Mouse (Mus musculus) cerebellum, adult 11-12 months (tissue): ENCODE results near the gene Aldh3b2.

Source experiments
- DNase-seq: peaks from one replicate; pipeline ENCODE4 v3.0.0; 2022

The Aldh3b2 gene

DNA sequence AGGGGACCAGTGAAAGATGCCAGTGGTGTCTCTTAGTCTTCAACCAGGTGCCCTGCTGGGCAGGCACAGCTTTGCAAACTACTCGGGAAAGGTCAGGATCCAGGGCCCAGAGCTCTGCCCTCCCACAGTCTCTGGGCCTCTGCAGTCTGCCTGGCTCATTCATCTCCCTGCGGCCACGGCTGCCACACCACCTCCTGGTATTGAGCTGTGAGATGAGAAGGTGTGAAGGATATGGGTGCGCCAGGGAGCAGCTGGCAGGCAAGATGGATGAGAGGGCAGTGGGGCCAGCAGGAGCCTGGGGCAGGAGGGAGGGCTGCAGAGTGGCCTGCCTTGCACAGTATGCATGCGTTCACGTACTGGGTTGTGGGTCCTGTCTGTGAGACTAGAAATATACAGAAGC, 18.7 kb downstream of the Aldh3b2 start:
- no peak for DNase-seq

DNA sequence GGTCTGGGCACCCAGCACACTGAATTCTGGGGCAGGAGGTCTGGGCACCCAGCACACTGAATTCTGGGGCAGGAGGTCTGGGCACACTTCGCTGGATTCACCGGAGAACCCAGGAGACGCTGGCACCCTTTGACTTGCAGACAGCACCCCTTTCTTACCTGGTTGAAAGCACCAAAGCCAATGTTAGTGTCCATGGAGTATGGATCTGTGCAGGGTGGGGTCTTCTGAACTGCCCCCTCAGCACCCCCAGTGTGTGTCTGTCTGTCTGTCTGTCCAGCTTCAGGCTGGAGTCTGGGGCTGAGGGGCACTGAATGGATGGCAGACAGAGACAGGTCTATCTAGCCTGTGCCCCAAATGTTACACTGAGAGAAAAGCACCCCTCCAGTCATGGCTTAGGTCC, 19.4 kb downstream of the Aldh3b2 start:
- DNase-seq, result no peak

DNA sequence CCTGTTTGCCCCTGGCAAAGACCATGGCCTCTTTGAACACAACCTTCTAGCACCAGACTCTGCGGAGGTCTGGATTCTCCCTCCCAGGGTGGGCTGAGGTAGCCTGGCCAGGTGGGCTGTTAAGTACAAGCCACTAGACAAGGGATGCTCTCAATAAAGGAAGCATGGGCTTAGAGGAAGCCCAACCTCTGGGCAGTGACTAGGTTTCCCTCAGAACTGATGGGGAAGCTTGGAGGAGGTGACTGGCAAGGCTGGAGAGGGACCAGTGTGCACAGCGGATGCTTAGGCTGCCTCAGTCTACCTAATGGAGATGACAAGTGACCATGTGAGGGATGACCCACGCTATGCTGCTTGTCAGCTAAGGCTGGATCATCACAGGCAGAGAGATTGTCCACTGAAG, 19.8 kb downstream of the Aldh3b2 start:
- no peak for DNase-seq

DNA sequence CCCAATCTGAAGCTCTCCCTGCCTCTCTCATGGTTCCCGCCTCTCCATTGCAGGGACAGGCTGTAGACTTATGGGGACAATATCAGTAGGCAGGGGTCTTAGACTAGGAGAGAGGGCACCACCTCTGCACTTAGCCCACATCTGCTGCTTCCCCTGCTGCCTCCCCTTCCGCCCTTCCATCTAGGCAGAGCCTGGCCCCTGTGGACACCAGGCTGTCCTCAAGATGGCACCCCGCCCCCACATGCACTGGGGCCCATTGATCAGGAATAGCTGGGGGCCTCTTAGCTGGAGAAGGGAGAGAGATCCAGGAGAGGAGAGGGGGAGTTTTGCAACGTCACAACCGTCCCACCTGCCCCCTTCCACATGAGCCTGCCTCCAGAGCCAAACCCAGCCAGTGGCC, 20.3 kb downstream of the Aldh3b2 start, which contains the start of gene Tbx10:
Tbx10 (plus strand) TSS at position 337 of the 400 bp plus-strand sequence.
- no peak for DNase-seq

DNA sequence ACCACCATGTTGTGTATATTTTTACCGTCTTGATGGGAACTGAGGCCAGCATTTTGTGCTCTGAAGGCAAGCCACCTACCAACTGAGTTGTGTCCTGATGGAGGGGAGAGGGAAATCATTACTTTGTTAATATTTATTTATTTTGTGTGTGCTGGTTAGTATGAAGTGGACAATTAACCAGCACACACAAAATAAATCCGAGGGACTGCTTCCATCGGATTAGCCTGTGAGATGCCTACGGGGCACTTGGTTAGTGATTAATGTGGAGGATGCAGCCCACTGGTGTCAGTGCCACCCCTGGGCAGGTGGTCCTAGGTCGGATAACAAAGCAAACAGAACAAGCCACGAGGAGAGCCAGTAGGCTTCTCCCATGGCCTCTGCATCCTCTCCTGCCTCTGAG, 22.8 kb downstream of the Aldh3b2 start:
- DNase-seq, result no peak

DNA sequence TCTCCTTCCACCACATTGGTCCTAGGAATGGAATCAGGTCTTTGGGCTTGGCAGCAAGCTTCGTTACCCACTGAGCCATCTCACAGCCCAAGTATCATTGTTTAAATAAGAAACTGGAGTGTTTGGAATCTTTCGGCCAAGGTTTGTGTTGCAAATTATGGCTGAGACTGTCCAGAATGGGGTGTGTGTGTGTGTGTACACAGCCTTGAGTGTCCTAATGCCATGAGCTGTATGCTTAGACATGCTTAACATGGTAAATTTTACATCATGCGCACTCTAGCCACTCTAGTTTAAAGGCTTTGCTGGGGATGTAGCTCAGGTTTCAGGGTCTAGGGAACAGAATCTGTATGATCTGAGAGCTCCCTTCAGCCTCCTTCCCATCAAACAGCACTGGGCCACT, 23.4 kb downstream of the Aldh3b2 start:
- no peak for DNase-seq

DNA sequence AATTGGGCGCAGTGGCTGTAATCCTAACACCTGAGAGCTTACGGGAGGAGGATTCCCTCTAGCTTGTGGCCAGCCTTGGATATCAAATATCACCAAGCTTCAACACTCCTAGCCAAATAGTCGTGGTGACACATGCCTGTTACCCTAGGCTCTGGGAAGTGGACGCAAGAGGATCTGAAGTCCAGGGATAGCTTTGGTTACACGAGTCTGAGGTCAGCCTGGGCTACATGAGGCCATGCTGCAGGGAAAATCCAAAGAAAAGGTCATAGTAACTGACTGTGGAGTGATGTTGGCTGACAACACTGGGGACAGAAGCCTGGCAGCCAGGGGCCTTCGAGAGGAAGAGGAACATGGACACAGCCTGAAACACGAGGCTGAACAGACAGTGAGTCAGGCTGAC, 24.0 kb downstream of the Aldh3b2 start:
- DNase-seq, result no peak

DNA sequence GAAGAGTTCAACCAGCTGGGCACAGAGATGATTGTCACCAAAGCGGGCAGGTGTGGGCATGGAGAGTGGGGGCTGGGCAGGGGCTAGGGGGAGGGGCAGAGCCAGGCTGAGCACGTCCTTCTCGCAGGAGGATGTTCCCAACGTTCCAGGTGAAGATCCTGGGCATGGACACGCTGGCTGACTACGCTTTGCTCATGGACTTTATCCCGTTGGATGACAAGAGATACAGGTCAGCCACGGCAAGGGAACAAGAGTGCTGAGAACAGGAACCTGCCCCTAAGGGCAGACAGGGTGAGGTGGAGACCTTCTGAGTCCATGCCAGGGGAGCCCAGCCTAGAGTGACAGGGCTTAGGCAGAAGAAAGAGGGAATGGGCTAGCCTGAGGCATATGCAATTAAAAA, 24.6 kb downstream of the Aldh3b2 start:
- no peak for DNase-seq

DNA sequence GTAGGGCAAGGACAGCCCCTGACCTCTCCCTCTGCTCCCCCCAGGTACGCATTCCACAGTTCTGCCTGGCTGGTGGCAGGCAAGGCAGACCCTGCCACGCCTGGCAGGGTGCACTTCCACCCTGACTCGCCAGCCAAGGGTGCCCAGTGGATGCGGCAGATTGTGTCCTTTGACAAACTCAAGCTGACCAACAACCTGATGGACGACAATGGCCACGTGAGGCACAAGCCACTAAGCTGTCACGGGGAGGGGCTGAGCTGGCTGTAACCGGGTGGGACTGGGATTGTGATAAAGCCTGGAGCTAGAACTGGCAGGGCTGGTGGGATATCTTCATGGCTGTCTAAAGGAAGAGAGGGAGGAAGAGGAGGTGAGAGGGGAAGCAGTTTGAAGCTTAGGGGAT, 25.1 kb downstream of the Aldh3b2 start:
- DNase-seq, result no peak

DNA sequence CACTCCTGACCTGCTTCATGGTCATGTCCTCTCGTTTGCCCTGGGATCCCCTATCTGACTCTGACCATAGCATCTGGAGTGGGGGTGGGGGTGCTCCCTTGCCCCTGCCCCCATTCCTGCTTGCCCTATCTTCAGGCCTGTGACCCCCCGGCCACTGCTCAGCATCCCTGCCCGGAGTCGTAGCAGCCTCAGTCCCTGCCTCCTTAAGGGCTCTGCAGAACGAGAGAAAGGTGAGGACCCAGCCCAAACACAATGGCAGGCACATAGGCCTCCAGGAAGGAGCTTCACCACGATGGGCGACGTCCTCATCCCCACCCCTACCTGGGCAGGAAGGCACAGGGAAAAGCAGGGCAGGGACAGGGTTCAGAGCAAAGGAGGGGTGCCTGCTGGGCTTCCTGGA, 26.2 kb downstream of the Aldh3b2 start:
- no peak for DNase-seq

DNA sequence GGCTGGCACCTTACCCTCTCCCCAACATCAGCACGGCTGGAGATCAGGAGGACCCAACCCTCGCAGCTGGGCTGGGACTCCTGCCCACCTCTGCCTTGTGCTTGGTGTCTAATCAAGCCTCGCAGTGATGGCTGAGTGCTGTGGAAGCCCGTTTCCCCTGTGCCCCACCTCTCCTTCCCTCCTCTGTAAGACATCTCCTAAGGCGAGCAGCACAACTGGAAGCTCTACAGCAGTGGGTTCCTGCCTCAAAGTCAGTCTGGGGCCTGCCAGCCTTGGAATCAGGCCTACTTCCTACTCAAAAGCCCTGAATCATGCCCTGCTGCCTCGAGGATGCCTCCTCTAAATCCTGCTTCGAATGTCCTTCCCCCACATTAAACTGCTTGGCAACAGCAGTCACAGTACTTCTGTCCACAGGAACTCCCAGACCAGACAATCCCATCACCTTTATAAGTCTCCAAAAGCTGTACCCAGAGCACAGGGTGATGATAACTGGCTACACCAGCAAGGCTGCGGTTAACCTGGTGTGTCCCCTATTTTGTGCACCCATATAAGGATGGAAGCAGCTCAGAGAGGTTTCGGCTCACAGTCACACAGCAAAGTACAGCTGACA, 27.1 kb downstream of the Aldh3b2 start:
- no peak for DNase-seq

DNA sequence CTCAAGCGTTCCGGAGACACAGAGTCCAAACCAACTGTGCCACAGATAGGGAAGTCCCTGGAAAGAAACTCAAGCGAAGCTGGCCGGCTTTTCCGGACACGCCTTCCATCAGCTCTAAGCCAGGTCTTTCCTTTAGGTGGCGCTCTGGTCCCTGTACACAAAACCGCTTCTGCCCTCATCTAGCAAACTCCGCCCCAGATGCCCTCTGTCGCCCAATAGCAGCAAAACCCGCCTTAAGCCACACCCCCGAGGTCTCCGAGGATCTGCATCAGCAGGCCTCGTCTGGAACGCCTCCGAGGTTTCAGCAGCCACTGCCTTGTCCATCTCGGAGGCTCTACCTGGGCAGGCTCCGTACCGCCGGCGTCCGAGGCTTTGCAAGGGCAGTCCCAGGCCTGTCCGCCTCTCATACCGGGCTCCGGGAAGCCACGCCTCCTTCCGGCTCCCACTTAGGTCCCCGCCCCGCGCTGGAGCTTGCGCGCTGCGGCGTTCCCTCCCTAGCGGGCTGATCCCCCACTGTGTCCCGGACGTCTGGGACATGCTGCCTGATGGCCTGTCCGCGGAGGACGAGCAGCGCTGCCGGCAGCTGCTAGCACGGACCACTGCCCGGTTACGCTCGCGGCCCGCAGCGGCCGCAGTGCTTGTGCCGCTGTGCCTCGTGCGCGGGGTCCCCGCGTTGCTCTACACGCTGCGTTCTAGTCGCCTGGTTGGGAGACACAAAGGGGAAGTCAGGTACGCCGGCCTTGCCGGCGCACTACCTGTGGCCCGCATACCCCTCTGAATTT, 28.2 kb downstream of the Aldh3b2 start, which contains the start of the genes Nudt8 and Gm49405:
Nudt8 (plus strand) TSS at position 462 of the 782 bp plus-strand sequence.
Gm49405 (plus strand) TSS at position 508 of the 782 bp plus-strand sequence.
- peak; percentile 98 for DNase-seq

DNA sequence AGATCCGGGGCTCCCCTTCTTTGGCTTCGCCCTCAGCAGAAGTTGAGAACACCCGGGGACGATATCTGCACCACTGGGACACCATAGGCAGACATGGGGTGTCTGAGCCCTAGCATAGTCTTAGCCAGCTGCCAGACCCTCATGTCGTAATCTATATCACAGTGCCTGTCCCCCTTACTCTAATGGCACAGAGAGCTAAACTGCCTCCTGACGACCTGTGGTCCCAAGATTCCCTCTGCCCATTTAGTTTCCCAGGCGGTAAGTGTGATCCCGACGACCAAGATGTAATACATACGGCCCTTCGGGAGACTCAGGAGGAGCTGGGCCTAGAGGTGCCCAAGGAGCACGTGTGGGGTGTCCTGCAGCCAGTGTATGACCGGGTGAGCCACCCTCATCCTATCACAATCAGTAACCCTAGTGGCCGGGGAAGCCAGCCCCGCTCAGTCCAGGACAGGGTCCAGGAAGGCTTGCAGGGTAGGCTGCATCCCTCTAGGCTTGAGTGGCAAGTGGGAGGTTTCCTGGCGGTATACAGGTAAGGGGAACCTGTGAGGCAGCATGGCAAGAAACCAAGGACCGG, 28.9 kb downstream of the Aldh3b2 start:
- no peak for DNase-seq

DNA sequence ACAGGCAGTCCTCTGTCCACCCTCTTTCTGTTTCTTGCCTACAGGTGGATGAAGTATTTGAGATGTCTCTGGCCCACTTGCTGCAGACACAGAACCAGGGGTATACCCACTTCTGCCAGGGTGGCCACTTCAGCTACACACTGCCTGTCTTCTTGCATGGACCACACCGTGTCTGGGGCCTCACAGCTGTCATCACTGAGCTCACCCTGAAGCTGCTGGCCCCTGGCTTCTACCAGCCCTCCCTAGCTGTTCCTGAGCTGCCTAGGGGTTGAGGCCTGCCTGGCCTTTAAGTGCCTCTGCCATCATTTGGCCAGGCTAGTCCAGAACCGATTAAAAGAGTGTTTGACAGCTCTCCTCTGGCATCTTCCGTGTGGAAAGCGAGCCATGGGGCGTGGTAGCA, 29.6 kb downstream of the Aldh3b2 start:
- no peak for DNase-seq

DNA sequence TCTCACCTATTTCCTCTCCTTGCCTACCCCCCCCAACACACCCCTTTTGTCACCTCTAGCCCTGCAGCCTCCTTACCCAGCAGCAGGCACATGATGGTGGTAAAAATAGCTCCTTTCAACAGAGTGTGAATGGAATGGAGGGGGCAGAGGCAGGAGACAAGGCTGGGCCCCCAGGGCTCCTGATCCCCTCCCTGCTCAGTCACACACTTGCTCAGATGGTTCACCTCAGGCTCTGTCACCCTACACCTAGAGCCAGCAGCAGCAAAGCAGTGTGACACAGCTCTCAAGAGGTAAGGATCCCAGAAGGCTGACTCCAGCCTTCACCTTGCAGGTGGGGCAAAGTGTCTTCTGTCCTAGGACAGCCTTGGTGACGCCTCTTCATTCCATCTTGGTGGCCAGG, 31.0 kb downstream of the Aldh3b2 start, which contains the start of gene Doc2g:
Doc2g (plus strand) TSS at position 202 of the 400 bp plus-strand sequence.
- DNase-seq, result no peak

DNA sequence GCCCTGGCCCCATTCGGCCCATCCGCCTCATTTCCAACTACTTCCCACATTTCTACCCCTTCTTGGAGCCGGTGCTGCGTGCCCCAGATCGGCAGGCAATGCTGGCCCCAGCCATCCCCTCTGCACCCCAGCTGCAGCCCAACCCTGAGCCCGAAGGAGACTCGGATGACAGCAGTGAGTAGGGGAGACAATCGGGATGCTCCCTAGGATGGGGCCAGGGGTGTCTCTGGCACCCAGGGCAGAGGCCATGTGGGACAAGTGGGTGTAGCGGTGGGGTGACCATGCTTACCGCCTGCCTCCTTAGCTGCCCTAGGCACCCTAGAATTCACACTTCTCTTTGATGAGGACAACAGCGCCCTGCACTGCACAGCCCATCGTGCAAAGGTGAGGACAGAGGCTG, 31.5 kb downstream of the Aldh3b2 start:
- no peak for DNase-seq

DNA sequence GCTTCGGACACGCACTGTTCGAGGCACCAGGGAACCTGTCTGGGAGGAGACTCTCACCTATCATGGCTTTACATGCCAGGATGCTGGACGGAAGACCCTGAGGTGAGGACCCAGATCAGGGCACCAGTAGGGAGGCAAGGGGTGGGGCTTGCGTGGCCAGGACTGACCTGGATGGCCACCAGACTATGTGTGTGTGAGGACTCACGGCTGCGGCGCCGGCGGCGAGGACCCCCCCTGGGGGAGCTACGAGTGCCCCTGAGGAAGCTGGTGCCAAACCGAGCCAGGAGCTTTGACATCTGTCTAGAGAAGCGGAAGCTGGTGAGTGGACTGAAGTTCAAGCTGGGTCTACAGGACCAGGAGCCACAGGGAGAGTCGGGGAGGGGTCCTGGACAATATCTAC, 32.2 kb downstream of the Aldh3b2 start:
- no peak for DNase-seq

DNA sequence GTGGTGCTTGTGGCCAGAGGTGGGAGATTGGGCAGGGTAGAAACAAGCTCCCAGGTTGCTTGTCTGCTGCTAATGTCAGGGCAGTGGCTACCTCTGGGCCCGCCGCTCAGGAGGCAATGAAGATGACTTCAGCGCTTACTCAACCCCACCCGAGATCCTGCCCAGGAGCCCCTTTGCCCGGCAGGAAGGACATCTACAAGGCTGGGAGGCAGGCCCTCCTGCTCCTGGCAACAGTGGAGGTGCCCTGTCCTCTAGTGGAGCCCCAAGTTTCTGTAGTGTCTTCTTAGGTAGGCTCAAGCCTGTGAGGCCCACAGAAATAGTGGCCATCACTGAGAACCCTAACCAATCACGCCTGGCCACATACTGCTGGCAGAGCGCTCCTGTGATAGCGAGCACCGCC, 33.0 kb downstream of the Aldh3b2 start:
- no peak for DNase-seq

DNA sequence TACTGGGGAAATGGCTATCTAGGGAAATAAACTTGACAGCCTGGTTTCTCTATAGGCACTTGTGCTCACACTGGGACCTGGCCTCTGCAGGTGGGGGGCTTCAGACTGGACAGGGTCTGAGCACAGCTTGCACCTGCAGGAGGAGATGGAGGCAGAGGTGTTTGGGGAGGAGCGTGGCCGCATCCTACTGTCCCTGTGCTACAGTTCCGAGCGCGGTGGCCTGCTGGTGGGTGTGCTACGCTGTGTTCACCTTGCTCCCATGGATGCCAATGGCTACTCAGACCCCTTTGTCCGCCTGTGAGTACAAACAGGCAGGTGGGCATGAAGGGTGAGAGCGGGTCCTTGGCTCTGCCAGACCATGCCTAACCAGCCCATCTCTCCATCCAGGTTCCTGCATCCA, 33.8 kb downstream of the Aldh3b2 start:
- DNase-seq, result no peak

DNA sequence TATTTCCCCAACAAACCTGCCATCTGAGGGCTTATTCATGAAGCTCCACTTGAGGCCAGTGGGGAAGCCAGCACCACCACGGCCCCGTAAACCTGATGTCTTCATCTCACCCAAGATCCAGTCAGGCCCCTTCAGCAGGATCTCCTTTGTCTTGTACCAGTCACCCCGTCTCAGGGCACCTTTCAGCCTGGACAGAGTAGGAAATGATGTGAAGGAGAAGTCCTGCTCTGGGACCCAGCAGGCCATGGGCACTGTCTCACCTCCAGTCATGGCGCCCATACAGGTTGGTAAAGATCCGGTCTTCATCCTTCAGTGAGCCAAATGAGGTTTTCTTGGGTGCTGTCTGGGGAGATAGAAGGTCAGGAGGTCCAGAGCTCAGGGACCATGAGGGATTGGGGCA, 39.0 kb downstream of the Aldh3b2 start:
- DNase-seq, result peak; percentile 36

DNA sequence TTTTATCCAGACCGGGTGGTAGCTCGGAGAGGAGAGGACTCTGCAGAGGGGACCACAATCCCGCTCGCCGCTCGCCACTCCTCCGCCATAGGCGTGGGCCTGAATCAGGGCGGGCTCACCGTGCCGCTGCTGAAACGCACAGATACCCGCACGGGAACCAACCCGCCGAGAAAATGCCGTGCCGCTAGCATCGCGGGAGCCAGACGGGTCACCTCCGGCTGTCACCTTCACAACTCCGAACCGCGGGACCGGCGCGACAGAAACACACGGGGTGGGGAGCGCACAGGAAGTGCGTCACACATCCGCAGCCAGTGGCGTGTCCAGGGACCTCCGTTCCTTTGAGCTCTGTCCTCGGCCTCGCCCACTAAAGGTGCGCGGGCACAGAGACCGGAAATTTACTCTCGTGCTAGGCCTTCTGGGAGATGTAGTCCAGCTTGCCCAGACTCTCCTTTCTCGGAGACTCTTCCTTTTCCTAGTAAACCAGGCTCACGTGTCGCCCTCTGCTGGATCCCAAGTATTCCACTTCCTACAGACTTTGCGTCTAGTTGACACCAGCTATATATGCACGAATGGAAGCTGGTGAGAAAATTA, 40.4 kb downstream of the Aldh3b2 start, which contains the start of gene Ndufv1:
Ndufv1 (minus strand) TSS at position 375 of the 591 bp plus-strand sequence.
- DNase-seq, result peak; percentile 99

DNA sequence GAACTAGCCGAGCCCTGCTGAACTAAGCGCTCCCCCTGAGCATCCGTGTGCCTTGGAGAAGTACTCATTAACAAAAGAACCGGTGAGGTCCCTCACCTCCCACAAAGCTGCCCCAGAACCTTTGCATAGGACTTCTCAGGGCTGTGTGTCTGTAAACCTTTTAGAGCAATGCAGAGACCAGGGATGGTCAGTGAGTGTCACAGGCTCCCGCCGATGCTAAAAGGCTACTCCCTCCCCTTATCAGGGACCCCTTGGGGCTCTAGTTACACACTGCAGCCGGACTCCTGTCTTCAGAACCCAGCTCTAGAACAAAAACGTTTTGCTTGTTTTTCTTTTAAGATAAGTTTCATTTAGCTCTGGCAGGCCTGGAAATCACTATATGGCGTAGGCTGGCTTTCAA, 40.9 kb downstream of the Aldh3b2 start:
- DNase-seq, result no peak

DNA sequence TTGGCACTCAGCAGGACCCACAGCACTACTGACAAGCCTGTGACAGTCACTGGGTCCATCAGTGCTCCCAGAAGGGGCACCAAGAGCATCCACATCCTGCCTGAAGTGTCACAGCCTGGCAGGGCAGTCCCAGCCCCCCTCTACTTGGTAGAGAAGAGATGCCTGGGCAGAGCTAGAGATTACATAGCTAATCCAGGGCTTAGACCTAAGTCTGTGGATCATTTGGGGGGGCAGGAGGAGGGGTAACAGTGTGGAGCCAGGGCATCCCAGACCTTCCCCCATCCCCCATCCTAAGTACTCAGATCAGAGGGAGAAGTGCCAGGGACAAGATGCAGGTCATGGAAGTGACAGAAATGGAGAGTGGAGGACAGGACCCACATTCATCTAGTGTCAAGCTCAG, 42.7 kb downstream of the Aldh3b2 start:
- peak; percentile 41 for DNase-seq

DNA sequence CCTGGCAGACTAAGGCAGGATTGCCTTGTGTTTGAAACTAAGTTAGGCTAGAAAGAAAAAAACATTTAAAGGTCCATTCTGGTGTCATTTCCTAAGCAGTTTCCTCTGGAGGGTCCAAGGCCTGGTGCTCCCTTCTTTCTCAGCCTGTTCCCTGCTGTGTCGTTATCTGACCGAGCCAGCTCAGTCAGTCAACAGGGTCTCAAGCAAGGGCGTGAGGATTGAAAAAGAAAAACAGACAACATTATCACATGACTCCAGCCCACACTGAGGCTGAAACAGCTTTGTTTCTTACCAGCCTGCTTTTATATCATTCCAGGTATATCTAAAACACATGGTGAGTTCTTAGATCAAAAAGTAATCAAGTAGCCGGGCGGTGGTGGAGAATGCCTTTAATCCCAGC, 43.5 kb downstream of the Aldh3b2 start:
- no peak for DNase-seq
